Mouse (Mus musculus) intestine, embryonic 14.5 days (tissue): ENCODE measurements around the gene Ralbp1. TPM values are rescaled to one million over a fixed set of nuclear protein-coding genes. Genes with fewer than 3 reads are reported as not detected.

ENCODE experiments used
- polyA plus RNA-seq: library from polyadenylated mRNA; unstranded; fragments of >200 nt; fragmentation: Nextera tagmentation; extraction: Ambion mirVana; gene quantifications from 2 replicates; pipeline ENCODE4 v1.2.1, GENCODE M21; 2014

Gene Ralbp1
- polyA plus RNA-seq, 1 experiment from 2014 or later, result 67.7 TPM

Other genes starting within 250 kb of the Ralbp1 start
- not detected in 2 replicates for gene Txndc2, start 243.6 kb downstream of the Ralbp1 start, polyA plus RNA-seq
- gene Rab31, start 113.0 kb downstream of the Ralbp1 start, polyA plus RNA-seq, result 40.9 and 42.8 TPM in 2 replicates
- 45.3 and 48.0 TPM in 2 replicates for gene Ppp4r1, start 103.2 kb downstream of the Ralbp1 start, polyA plus RNA-seq
- 104 and 114 TPM in 2 replicates for gene Twsg1, start 65.4 kb upstream of the Ralbp1 start, polyA plus RNA-seq
- 21.2 and 24.7 TPM in 2 replicates for gene Ankrd12, start 191.3 kb upstream of the Ralbp1 start, polyA plus RNA-seq
- 379 and 401 TPM in 2 replicates for gene Ndufv2, start 215.8 kb upstream of the Ralbp1 start, polyA plus RNA-seq
- gene Washc1, start 225.7 kb upstream of the Ralbp1 start, polyA plus RNA-seq, result 34.0 and 38.0 TPM in 2 replicates
- 18.5 and 20.7 TPM in 2 replicates for gene Ddx11, start 237.7 kb upstream of the Ralbp1 start, polyA plus RNA-seq